Mouse (Mus musculus): Measurements from ENCODE around the gene Zfp738.
"Not testable (repeated sequence)": the region's sequence is repeated elsewhere in the genome, so short reads cannot be mapped to it uniquely, and the experiment has no call there.

DNA sequence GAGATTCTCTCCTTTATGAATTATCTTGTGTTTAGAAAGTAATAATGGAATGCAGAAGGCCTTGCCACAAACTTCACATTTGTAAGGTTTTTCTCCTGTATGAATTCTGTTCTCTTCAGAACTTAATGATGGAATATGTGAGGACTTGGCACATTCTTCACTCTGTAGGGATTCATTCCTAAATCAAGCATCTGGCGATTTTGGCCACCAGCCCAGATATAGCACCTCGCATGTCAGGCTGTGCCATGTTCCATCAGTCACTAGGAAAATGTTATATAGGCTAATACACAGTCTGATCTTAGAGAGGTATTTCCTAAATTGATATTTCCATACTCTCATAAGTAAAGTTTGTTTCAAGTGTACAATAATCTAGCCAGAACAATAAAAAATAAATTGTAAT, 38.5 kb upstream of the Zfp738 start:
- TF ChIP-seq TAL1, GATA1 (IDR thresholded peaks at IDR 0.05; ENCODE audit: low read length): not testable (repeated sequence)
